Mouse (Mus musculus) E14TG2a.4 (cell line): ENCODE data around the gene Nfe2l2.
"Not testable (repeated sequence)": the region's sequence is repeated elsewhere in the genome, so short reads cannot be mapped to it uniquely, and the experiment has no call there.

ENCODE experiments used
- CTCF ChIP-seq: conservative IDR thresholded peaks from 2 replicates; pipeline ENCODE4 v1.5.1; 2014; ENCODE audit warnings: low read length
- POU5F1 ChIP-seq: IDR thresholded peaks from 2 replicates; pipeline ENCODE4 v1.6.1; 2014; ENCODE audit warnings: low read length, borderline replicate concordance

GRCm38 (mm10) chr2:75694926-75695325 lies 9.5 kb downstream of the Nfe2l2 start:
- not testable (repeated sequence) for TF ChIP-seq CTCF, POU5F1
